Mouse (Mus musculus) mammary gland, adult 2 months (tissue): ENCODE measurements around the gene Larp6. TPM values are rescaled to one million over a fixed set of nuclear protein-coding genes. Genes with fewer than 3 reads are reported as not detected.

Source experiments
- polyA plus RNA-seq: library from polyadenylated mRNA; depleted of rRNA; stranded (reverse); fragments of >200 nt; gene quantifications from 2 replicates; pipeline ENCODE4 v1.2.3, GENCODE M21; 2012; ENCODE audit warnings: low replicate concordance; rRNA removed

Larp6 gene
- polyA plus RNA-seq, result 3.0 and 5.4 TPM in 2 replicates

GRCm38 (mm10) chr9:60712771-60713541 is at the start of gene Larp6:
TSS of gene Larp6 (plus strand) at chr9:60712989.

GRCm38 (mm10) chr9:60687891-60688324 is 24.9 kb upstream of the Larp6 start, which contains the start of gene Lrrc49:
TSS of gene Lrrc49 (minus strand) at chr9:60688158.

Other genes with a start within 250 kb of the Larp6 start
- gene Thsd4, start 190.9 kb upstream of the Larp6 start, polyA plus RNA-seq, result 6.5 and 11.7 TPM in 2 replicates
- gene Lrrc49, start 24.8 kb upstream of the Larp6 start, polyA plus RNA-seq, result 2.0 and 3.8 TPM in 2 replicates
- gene Uaca, start 81.6 kb downstream of the Larp6 start, polyA plus RNA-seq, result 5.3 and 9.9 TPM in 2 replicates